Mouse (Mus musculus) NIH3T3 (cell line): Measurements from ENCODE around the gene Npw.
A peak's percentile ranks its signal among the peaks of the same experiment; 100 is the strongest.

Source experiments
- DNase-seq: peaks from one replicate; pipeline ENCODE4 v3.0.0-alpha.2; 2012; ENCODE audit warnings: low read depth

The Npw gene

DNA sequence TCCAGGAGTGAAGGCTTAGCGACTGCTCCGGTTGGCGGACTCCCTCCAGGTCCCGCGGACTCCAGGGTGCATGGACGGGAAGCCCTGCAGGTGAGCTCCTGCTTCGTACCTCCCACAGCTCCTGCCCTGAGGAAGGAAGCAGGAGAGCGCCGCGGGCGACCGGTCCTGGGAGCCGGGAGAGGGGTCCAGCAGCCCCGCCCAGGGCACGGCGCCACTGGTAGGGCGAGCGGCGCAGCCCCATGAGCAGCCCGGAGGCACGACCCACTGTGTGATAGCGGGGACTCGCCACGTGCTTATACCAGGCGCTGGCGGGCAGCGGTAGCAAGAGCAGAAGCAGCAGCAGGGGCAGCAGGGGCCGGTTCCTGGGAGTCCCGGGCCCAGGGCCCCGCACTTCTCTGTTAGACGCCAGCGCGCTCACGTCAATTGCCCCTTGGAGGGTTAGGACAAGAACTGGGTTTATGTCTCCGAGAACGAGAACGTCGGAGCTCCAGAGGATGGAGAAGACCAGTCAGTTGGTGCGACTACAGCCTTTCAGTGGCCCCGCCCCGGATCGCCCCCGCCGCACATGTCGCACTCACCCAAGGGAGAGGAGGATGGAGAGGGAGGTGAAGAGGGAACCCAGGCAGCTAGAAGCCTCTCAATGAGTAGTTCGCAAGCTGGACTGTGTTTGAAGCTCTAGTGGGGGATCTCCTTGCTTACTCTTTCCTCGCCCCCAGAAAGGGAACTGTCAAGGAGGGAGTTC lies at the start of gene Npw:
Gene Npw (minus strand): TSS at position 441 of the 742 bp plus-strand sequence.
- no peak for DNase-seq

DNA sequence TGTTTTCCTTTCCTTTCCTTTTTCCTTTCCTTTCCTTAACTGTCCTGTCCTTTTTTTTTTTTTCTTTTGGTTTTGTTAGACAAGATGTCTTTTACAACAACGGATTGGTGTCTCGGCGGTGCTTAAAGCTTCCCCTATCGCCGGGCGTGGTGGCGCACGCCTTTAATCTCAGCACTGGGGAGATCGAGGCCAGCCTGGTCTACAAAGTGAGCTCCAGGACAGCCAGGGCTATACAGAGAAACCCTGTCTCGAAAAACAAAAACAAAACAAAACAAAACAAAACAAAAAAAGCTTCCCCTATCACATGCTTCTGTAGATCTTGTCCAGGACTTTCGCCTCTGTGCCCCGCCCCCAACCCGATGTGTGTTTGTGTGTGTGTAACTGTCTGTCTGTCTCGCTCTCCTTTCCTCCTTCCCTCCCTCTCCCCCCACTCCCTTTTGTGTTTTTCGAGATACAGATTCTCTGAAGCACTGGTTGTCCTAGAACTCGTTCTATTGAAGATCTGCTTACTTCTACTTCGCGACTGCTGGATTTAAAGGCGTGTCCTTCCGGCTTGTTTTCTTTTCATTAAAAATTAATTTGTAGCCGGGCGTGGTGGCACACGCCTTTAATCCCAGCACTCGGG lies 49.7 kb upstream of the Npw start:
- DNase-seq: no peak

DNA sequence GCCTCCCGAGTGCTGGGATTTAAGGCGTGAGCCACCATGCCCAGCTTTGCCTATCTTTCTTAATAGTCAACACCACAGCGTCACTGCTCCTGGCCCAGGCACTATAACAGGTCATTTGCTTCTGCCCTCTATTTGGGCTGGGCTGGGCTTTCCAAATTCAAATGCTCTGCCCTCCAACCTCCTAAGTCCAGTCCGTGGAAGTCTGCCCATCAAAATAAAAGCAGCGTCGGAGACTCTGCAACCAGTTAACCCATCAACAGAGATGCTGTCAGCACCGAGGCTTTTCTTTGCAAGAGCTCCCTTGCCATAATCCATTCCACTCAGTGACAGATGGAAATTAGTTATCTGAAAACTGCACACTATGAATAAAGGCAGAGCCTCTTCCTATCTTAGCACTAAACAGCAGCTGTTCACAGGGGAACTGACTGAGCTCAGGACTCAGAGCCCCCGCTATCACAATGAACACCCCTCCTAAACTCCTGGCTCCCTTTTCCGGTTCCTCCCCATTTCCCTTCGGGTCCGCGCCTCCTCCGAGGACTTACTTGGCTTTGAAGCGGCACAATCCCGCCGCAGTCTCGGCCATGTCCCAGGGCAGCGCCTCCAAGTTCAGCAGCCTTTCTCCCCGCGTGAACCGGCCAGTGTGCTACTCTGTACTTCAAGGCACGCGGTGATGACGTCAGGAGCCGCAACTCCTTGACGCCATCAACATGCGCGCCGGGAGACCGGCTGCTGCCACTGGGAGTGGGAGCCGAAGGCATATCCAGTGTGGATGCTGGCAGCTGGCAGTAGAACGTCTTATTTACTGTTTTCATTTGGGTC lies 48.9 kb upstream of the Npw start, which contains the start of gene Tbl3:
Gene Tbl3 (minus strand): TSS at position 679 of the 819 bp plus-strand sequence.
- peak; percentile 98 for DNase-seq

DNA sequence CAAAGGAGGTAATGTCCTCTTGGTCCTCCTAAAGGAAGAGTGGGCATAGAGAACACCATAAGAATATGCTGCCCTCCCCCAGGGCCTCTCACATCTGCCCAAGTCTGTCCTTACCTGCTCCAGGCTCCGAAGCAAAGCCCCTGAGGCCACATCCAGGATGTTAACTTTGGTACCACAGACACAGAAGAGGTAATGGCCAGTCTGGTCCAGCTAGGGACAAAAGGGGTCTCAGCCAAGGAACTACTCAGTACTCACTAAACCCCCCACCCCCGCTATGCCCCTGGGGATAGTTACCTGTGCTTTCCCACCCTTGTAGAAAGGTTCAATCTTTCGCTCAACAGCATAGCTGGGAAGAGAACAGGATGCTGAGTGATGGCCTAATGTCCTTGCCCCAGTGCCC lies 47.6 kb upstream of the Npw start:
- DNase-seq: no peak

DNA sequence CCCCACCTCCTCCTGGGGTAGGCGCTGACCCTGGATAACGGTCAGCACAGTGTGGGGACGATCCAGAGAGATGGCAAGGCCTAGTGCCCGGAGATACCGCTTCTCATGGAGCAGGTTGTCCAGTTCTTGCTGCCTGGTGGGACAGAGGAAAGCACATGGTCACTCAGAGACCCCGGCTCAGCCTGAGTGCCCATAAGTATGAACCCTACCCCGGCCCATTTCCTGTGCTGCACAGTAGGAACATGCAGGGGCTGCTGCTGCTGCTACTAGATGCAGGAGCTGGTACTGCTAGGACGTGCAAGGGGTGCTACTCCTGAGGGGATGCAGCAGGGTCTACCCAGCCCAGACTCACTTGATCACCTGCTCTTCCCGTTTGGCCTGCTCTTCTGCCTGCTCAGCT lies 43.0 kb upstream of the Npw start:
- DNase-seq: no peak

DNA sequence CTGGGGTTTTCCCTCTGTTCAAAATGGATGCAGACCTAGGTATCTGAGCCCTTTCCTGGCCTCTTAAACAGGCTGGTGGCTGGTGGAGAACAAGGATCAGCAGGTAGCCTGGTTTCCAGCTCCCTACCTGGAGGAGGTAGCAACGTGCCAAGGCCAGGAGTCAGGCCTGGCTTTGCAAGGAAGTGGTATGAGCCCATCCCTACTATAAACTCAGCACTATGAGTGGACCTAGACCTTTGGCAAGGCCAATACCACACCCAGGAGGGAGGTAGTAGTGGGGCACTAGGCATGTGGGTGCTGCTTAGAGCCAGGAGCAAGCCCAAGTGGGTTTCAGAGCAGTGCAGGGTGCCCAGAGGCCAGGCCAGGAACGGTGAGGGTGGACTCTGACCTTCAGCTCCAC lies 41.2 kb upstream of the Npw start:
- DNase-seq: no peak

DNA sequence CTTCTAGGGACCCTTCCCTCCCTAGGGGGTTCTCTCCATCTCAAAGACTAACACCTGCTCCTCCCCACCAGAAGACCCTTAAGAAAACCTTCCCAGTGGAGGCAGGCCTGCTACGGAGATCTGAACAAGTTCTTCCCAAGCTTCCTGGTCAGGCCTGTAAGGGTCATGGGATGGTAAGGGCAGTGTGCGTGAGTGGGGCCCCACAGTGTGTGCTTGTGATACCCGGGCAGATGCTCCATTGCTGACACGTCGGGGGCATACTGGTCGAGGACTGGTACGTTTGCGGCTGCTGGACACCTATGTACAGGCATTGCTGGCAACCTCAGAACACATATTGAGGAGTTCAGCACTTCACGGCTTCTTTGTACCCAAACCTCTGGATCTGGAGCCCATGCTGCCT lies 40.5 kb upstream of the Npw start:
- no peak for DNase-seq

DNA sequence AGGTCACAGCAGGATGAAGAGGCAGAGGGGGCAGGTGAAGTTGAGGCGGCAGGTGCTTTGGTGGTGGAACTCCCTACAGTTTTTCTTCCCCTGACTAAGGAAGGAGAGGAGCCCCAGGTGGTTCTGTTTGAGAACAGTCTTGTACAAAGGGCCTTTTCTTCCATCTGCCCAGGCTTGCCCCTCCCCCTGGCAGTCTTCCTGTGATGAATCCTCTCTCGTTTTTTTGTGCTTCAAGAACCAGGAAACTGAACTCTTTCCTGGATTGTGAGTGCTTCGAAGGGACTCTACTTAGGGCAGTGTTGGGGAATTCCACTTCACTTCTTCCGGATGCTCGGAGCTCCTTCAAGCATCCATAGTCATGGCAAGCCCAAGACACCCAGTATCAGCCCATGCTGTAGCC lies 39.7 kb upstream of the Npw start:
- DNase-seq: peak; percentile 60

DNA sequence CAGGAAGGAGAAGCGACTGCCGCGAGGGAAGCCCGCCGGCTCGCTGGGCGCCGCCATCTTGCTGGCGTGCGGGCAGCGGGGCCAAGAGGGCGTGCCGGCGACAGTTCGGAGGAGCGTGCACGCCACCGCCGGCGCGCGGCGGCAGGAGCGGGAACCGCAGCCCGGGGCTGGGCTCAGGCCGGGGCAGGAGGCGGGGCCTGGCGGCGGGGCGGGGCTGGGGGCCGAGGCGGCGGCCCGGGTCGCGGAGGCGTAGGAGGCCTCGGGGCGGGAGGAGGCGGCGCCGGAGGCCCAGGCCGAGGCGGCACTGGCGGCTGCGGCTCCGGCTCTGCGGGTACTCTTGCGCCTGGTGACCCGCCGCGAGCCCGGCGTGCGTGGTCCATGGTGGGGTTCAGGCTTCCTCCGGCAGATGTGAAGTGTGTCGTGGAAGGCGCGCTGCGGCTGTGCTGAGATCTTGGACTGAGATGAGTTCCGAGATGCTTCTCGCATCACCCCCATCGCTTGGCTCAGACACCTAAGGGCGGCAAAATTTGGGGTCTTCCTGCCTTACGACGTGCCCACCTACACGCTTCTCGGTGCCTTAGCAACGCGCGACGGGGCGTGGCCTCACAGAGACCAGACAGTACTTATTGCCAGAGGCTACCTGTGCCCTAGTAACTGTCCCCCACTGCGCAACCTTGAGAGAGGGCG lies 37.9 kb upstream of the Npw start, which contains the start of the genes Gfer and Noxo1:
Gene Gfer (minus strand): TSS at position 146 of the 687 bp plus-strand sequence.
Gene Noxo1 (plus strand): TSS at position 224 of the 687 bp plus-strand sequence.
- DNase-seq: peak; percentile 94

DNA sequence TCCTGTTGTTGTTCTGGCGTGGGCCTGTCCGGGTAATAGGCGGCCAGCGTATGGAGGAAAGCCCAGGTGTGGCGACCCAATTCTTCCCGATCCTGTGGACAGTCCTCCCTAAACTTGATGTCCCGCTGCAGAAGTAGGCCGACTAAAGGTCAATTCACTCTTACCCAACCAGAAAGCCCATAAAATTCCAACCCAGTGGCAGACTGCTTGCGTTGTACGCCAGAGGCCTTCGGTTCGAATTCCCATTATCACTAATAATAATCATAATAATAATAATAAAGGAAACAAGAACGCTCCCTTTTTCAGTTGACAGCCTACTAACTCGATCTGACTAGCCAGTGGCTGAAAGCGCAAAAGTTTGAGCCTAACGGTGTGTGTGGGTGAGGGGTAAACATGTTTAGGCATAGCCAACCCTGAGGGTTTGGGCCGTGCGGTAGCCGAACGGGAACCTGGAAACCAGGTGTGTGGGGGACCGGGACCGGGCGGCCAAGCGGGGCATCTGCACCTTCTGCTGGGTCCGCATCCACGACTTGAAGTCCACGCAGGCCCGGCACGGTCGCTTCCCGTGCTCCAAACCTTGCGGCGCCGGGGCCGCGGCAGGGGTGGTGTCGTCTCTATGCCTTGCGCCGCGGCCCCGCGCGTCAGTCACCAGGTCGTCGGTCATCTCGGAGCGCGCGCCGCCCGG lies 37.2 kb upstream of the Npw start:
- no peak for DNase-seq

DNA sequence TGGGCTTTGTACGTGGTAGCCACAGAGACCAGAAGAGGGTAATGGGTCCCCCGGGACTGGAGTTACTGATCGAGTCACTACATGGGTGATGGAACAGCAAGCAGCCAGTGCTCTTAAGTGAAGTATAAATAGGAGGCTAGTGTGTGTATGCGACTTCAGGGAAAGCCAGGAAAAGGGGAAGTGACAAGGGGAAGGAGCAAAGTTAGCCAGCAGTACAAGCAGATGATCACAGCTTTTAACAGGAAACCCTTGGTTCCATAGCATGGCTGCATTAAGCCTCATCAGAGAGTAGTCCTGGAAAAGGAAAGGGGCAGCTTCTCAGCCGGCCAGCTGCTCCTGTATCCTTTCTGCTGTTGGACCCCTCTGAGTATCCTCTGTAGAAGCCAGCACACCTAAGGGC lies 34.1 kb upstream of the Npw start:
- no peak for DNase-seq

DNA sequence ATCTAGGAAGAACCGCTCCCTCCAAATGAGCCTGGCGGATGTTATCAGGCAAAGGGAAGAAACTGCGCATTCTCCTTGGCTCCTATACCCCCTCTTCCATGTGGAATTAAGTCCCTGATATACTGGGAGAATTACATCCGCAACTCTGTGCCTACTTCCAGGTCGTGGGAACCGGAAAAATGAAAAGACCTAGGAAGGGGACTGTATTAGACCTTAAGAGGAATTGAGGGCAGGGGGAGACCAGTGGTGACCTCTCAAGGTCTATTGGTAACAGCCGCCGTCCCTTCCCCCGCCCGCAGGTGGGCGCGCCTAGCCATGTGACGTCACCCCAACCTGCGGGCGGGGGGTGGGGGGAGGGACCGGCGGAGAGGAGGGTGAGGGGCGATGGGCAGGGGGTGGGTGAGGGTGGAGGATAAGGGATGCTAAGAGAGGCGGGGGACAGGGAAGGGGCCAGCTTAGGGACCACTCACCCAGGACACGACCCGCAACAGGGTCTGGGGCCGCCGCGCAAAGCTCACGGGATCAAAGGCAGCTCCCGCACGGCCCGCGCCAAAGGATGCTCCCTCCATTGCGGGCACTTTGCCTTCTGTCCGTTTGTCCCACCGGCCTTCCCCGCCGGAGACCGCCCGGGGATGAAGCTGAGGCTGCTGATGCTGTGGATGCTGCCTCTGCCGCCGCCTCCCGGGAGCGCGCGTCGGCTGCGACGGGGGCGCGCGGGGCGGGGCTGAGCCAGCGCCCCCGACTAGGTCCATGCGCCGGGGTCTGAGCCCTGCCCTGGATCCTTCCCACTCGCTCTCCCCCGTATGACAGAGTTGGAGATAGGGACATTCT lies 31.2 kb upstream of the Npw start, which contains the start of gene Syngr3:
Gene Syngr3 (minus strand): TSS at position 705 of the 831 bp plus-strand sequence.
- DNase-seq: no peak

DNA sequence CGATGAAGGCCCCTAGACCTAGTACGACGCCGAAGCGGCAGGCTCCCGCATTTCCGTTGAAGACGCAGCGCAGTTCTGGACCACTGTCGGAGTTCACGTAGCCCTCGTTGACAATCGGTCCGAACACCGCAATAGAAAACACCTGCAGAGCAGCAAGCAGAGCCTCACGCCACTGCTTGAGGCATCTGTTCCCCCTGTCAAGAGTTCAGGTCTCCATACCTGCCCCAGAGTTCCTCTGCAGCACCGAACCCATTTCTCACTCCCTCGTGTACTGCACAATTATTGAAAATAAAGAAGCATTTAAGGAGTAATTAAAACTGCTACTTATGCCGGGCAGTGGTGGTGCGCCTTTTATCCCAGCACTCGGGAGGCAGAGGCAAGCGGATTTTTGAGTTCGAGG lies 29.3 kb upstream of the Npw start:
- DNase-seq: no peak

DNA sequence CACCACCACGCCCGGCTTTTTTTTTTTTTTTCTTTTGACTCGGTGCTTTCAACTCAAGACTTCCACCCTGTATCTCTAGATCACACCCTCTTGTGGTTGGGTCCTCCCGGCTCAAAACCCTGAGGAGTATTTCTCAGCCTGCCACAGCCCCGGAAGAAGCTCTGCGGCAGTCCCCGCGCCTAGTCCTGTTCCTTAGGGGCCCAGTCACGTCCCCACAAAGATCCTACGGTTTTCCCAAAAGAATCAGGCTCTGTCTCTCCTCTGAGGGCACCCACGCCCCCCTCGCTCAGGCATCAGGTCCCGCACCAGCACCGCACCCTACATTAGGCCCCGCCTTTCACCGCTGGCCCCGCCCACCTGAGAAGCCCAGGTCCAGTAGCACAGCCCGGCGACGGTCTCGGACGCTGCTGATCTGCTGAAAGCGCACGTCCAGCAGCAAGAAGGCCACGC lies 28.9 kb upstream of the Npw start:
- DNase-seq: no peak

DNA sequence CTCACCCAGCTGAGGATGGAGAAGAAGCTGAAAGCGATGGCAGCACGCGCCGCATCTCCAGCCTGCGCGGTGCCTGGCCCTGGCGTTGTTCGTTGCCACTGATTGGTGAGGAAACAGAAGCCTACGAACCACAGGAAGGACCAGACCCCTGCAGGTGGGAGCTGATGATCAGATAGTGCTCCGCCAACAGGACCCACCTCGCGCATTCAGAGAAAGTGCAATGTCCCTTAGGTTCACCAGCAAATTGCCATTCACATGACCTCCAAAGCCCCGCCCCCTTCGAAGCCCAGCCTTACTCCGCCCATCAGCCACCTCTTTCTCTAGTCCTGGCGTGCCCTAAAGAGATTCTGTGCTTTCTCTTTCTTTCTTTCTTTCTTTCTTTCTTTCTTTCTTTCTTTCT lies 28.3 kb upstream of the Npw start:
- DNase-seq: no peak

DNA sequence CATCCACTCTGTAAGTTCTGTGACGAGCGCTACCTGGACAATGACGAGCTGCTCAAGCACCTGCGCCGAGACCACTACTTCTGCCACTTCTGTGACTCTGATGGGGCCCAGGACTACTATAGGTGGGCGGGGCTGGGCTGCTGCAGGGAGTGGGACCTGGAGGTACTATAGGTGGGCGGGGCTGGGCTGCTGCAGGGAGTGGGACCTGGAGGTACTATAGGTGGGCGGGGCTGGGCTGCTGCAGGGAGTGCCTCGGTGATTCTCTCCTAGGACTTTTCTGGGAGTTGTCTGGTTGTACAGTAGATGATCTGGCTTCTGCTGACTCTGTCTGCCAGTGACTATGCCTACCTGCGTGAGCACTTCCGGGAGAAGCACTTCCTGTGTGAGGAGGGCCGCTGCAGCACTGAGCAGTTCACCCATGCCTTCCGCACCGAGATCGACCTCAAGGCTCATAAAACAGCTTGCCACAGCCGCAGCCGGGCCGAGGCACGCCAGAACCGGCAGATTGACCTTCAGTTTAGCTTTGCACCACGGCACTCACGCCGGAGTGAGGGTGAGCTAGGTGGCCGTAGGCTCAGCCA lies 19.3 kb upstream of the Npw start:
- DNase-seq: no peak

DNA sequence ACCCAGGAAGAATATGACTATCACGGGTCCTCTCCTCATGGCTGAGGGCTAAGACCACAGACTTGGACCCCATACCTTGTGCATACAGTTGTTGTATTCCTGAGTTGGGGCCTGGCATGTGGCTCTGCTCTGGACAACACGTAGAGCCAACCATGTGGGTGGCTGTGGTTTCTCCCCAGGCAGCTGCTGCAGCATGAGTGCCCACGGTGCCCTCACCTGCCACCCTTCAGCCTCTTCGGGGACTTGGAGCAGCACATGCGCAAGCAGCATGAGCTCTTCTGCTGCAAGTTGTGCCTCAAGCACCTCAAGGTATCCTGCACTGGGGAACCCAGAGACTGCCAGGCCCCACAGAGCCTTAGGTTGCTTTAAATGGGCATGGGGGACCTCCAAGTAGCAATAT lies 18.6 kb upstream of the Npw start:
- DNase-seq: no peak

DNA sequence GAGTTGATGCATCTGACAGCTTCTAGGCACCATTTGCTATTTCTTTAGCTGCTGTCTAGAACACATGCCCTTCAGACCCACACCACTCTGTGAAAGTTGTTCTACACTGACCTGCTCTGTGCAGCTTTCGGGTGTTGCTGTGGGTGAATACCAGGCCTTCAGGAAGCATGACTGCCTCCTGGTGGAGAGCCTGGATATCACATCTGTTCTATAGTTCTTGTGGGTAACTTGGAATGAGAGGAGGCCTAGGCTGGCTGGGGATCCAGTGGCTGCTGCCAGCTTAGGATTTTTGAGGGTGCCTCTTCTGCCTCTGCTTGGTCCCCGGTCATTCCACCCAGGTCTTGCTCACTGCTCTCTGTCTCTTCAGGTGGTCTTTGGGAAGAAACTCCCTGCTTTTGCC lies 17.9 kb upstream of the Npw start:
- DNase-seq: peak; percentile 92

DNA sequence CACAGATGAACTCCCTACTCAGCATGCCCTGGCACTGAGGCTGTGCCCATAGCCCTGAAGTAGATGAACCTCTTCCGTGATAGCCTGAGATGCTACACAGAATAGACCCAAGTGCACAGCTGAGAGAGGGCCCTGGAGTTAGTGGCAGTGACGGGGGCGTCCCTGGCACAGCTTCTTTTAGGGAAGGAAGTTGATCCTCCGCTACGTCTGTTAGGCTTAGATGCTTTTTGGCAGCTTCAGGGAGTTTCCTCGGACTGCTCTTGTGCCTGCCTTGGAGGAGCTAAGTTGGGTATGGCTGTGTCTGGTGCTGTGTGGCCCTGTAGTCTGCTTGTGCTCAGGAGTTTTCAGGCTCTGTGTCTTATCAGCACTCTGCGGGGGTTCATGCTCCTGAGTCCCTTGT lies 16.0 kb upstream of the Npw start:
- DNase-seq: no peak

DNA sequence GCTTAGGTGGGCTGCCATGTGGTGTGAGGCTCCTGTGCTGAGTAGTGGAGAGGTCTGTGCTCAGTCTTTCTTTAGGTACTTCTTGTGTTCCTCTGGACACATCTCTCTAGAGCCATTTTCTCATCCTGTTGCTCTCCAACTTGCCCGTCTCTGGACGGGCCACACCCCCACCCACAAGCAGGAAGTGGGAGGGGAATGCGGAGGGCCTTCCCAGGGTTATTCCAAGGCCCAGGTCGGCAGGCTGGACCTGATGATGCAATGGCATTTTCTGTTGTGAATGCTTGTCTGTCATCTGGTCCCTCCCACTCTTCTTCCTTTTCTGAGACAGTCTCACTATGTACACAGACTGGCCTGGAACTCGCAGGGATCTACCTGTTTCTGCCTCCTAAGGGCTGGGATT lies 13.9 kb upstream of the Npw start:
- peak; percentile 62 for DNase-seq
